Mouse (Mus musculus) heart, embryonic 11.5 days (tissue): Measurements from ENCODE around the gene Nav3. TPM values are rescaled to one million over a fixed set of nuclear protein-coding genes. Genes with fewer than 3 reads are reported as not detected.

Source experiments
- ATAC-seq: fragments of 200-750 bp; cut with Nextera tagmentation; replicated peaks from 2 replicates; pipeline ENCODE4 v1.8.0; 2017; ENCODE audit warnings: moderate library complexity; ENCODE audit not compliant: insufficient number of reproducible peaks, low FRiP score, low TSS enrichment
- H3K27ac ChIP-seq: fragments of 300-500 bp; sonication (generic); 2 replicates; pipeline ENCODE4 v1.5.1; 2014; ENCODE audit warnings: mild to moderate bottlenecking, low read depth, low read length
- H3K27me3 ChIP-seq: fragments of 300-500 bp; sonication (generic); 2 replicates; pipeline ENCODE4 v1.6.1; 2014; ENCODE audit warnings: mild to moderate bottlenecking, low read length, mixed read lengths; ENCODE audit not compliant: control insufficient read depth, insufficient read depth
- H3K36me3 ChIP-seq: fragments of 300-500 bp; sonication (generic); 2 replicates; pipeline ENCODE4 v1.6.1; 2014; ENCODE audit warnings: mild to moderate bottlenecking, low read length, moderate library complexity, mixed read lengths; ENCODE audit not compliant: control insufficient read depth, insufficient read depth
- H3K4me1 ChIP-seq: fragments of 300-500 bp; sonication (generic); 2 replicates; pipeline ENCODE4 v1.6.1; 2014; ENCODE audit warnings: low read length; ENCODE audit not compliant: control insufficient read depth, insufficient read depth
- H3K4me2 ChIP-seq: fragments of 300-500 bp; sonication (generic); 2 replicates; pipeline ENCODE4 v1.6.1; 2014; ENCODE audit warnings: mild to moderate bottlenecking, moderate library complexity
- H3K4me3 ChIP-seq: fragments of 300-500 bp; sonication (generic); 2 replicates; pipeline ENCODE4 v1.5.1; 2014; ENCODE audit warnings: low read depth, low read length
- H3K9ac ChIP-seq: fragments of 300-500 bp; sonication (generic); 2 replicates; pipeline ENCODE4 v1.6.1; 2014; ENCODE audit warnings: mild to moderate bottlenecking, low read depth, low read length, moderate library complexity
- H3K9me3 ChIP-seq: fragments of 300-500 bp; sonication (generic); replicated peaks from 2 replicates; pipeline ENCODE4 v1.6.1; 2016; ENCODE audit warnings: low read length; ENCODE audit not compliant: control insufficient read depth
- WGBS: fragments of 180-500 bp; shearing (Covaris S2); extraction: QIAGEN DNeasy Blood & Tissue Kit; methylation state at CpG from one replicate; pipeline ENCODE4 v1.1.7; 2014; ENCODE audit not compliant: insufficient replicate concordance; 5-methylcytosine and 5-hydroxymethylcytosine counted together
- polyA plus RNA-seq: library from polyadenylated mRNA; unstranded; fragments of >200 nt; fragmentation: Nextera tagmentation; extraction: Ambion mirVana; gene quantifications from 2 replicates; pipeline ENCODE4 v1.2.1, GENCODE M21; 2014

Nav3 gene
- polyA plus RNA-seq, 1 experiment from 2014 or later: 1.9 TPM

DNA sequence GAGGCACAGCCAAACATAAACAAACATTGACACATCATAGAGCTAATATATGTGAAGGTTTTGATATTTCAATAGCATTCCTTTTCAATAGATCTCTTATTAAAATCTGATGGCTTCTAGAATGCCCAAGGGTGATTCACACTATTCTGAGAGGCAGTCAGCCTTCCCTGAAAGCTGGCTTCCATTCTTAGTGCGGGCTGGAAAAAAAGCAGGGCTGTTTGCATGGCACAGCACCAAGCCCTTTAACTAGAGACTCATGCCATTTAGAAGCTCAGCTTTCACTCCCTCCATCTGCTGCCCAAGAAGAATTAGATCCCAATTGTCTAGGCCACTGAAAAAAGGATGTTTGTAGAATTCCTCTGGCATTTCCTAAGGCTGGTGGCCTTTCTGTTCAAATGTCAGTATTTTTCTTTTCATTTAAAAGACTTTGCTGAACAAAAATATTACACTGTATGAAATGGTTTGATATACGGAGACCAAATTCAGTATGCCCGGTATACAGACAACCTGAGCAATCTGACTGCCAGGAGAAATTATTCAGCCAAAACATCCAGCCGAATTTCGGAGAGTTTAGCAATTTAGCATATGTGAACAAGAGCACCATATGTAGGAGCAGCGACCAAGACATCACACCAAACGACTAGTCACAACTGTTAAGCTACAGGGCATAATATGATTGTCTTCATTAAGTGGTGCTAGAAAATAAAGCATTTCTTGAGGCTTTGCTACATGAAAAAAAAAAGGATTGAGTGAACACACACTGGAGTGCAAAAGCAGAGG, 263.8 kb downstream of the Nav3 start:
- WGBS: 70% methylated on average over 7 of the region's 7 CpGs
- no peaks in the 10 kb centered on the region for H3K36me3 ChIP-seq
- H3K9ac ChIP-seq: no peak overlapping the region
- no peak overlapping the region for H3K27ac ChIP-seq
- no peaks in the 10 kb centered on the region for H3K4me1 ChIP-seq
- no peaks in the 10 kb centered on the region for H3K9me3 ChIP-seq
- no peak overlapping the region for H3K4me2 ChIP-seq
- ATAC-seq: no peak
- no peaks in the 10 kb centered on the region for H3K27me3 ChIP-seq
- H3K4me3 ChIP-seq: no peak overlapping the region

DNA sequence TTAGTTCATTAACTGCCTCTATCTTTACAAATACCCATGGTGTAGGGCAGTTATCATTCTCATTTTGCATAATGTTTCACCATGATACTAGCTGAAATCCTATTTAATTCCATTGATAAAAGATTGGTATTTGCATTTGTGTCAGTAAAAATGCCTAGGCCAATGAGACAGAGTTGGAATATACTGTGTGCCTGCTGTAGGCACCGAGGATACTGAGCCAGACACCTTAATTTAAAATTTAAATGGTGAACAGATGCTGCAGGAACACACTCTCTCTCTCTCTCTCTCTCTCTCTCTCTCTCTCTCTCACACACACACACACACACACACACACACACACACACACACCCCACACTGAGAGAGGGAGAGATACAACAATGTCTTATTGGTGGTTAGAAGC, 269.8 kb downstream of the Nav3 start:
- Histone ChIP-seq H3K4me1 (no peaks in the 10 kb centered on the region), H3K4me3 (no peak overlapping the region), H3K27ac (no peak overlapping the region), H3K9me3 (no peaks in the 10 kb centered on the region), H3K4me2 (no peak overlapping the region), H3K36me3 (no peaks in the 10 kb centered on the region), H3K9ac (no peak overlapping the region), H3K27me3 (no peaks in the 10 kb centered on the region)
- WGBS: 73% methylated on average over 1 of the region's 1 CpGs
- ATAC-seq: no peak

DNA sequence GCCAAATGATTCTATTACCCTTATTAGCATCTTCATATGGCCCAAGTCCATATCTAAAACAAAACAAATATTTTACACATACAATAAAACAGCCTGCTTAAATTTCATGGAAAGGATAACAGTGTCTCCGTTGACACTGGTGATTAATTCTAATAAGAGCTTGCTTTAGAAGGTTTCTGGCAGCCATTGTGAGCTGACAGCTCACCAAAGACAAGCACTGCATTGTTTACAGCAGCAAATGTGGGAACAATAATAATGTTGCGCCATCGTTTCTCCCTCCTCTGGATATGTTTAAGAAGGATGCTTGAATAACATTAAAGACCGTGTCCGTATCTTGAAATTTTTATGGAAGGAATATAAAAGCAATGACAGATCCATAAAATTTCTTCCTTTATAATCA, 280.1 kb downstream of the Nav3 start:
- Histone ChIP-seq H3K4me1 (no peaks in the 10 kb centered on the region), H3K9ac (no peak overlapping the region), H3K27ac (no peak overlapping the region), H3K36me3 (no peaks in the 10 kb centered on the region), H3K4me2 (no peak overlapping the region), H3K27me3 (no peaks in the 10 kb centered on the region), H3K4me3 (no peak overlapping the region), H3K9me3 (no peaks in the 10 kb centered on the region)
- WGBS: 85% methylated on average over 5 of the region's 5 CpGs
- no peak for ATAC-seq

DNA sequence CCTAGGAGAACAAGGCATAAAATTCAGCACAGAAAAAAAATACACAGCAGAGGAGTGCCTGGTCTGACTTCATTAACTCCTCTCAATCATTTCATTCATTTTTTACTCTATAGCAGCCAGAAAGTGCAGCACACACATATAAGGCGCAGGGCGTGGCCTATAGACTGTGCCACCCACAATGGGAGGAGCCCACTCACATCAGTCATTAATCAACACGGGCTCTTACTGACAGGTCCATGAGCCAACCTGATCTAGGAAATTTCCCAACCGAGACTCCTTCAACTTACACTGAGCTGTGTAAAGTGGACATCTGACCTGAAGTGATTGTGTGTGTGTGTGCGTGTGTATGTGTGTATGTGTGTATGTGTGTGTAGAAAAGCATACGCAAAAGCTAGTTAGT, 286.6 kb downstream of the Nav3 start:
- Histone ChIP-seq H3K27ac (no peak overlapping the region), H3K9ac (no peak overlapping the region), H3K9me3 (no peaks in the 10 kb centered on the region), H3K36me3 (no peaks in the 10 kb centered on the region), H3K4me1 (no peaks in the 10 kb centered on the region), H3K4me2 (no peak overlapping the region), H3K4me3 (no peak overlapping the region), H3K27me3 (no peaks in the 10 kb centered on the region)
- WGBS: 75% methylated on average over 6 of the region's 6 CpGs
- ATAC-seq: no peak

DNA sequence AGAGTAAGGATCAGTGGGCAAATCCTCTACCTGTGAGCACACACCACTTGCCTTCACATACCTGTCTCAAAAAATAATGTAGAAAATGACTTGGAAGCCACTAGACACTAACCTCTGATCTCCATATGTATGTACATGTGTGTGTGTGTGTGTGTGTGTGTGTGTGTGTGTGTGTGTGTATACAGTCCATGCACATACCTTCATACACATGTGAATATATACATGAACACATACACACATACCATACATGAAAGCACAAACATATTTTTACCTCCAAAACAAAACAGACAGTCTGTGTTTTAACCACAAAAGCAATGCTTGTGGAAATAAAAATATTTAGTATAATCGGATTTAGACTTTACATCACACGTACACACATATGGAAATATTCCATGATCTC, 287.1 kb downstream of the Nav3 start:
- Histone ChIP-seq H3K9ac (no peak overlapping the region), H3K27ac (no peak overlapping the region), H3K4me2 (no peak overlapping the region), H3K36me3 (no peaks in the 10 kb centered on the region), H3K4me1 (no peaks in the 10 kb centered on the region), H3K27me3 (no peaks in the 10 kb centered on the region), H3K9me3 (no peaks in the 10 kb centered on the region), H3K4me3 (no peak overlapping the region)
- WGBS: 80% methylated on average over 2 of the region's 2 CpGs
- no peak for ATAC-seq

DNA sequence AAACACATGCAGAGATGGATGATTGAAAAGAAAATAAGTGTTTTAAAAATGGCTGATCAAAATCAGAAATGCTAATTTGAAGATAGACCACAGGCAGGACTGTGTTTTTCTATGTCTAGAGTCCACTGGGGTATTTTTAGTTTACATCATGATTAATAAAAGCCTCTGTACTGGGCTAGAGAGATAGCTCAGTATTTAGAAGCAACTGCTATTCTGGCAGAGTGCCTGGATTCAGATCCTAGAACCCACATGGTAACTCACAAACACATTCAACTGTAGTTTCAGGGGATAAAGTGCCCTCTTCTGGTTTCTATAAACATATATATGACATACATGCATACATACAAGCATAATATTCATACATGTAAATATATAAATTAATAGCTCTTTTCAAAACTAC, 293.4 kb downstream of the Nav3 start:
- ATAC-seq: no peak
- Histone ChIP-seq H3K4me1 (0 out of 2 replicates have a peak, but pooled peaks cover 3% of the 10 kb centered on the region), H3K36me3 (no peaks in the 10 kb centered on the region), H3K27ac (no peak overlapping the region), H3K9ac (no peak overlapping the region), H3K4me3 (no peak overlapping the region), H3K27me3 (no peaks in the 10 kb centered on the region), H3K9me3 (no peaks in the 10 kb centered on the region), H3K4me2 (no peak overlapping the region)

DNA sequence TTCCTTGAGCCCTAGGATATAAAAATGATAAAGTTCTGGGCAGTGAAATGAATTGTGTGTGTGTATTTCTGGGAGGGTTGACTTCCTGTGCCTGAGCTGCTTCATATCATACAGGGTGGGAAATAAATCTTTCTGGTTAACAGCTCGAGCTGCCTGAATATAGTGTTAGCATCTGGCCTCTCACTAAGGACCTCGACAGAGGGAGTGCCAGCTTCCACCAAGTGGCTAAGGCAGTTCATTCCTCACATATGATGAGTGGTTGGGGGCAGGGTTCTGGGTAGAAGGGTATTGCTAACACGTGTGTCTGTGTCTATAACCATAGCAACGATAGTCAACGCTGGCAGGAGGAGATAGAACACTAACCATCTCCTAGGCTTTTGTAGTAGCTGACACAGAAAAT, 295.1 kb downstream of the Nav3 start:
- Histone ChIP-seq H3K9me3 (no peaks in the 10 kb centered on the region), H3K9ac (no peak overlapping the region), H3K4me3 (no peak overlapping the region), H3K27me3 (no peaks in the 10 kb centered on the region), H3K4me1 (0 out of 2 replicates have a peak, but pooled peaks cover 3% of the 10 kb centered on the region), H3K4me2 (no peak overlapping the region), H3K36me3 (no peaks in the 10 kb centered on the region), H3K27ac (no peak overlapping the region)
- ATAC-seq: no peak
- 61% methylated on average over 5 of the region's 5 CpGs for WGBS

DNA sequence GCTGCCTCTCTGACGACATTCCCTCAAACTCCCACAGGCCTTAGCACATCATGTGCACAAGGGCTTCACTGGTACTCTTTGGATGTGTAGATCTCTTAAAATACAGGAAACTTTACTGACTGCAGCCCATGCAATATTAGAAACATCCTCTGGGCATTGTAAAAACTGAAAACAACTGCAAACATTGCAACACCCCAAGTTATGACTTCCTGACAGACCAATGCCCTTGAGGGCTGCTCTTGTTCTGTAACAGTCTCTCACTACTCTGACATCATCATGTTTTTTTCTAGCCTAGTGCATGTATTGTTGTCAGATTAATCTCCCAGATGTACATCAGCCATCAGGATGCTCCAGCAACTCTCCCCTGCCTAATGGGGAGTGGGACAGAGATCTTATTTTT, 296.5 kb downstream of the Nav3 start:
- H3K36me3 ChIP-seq: no peaks in the 10 kb centered on the region
- no peak overlapping the region for H3K4me3 ChIP-seq
- no peak overlapping the region for H3K4me2 ChIP-seq
- H3K27me3 ChIP-seq: no peaks in the 10 kb centered on the region
- WGBS: 24% methylated on average over 1 of the region's 1 CpGs
- peaks cover 3% of the 10 kb centered on the region; the same call in 1 of the 2 replicates for H3K4me1 ChIP-seq
- ATAC-seq: no peak
- no peaks in the 10 kb centered on the region for H3K9me3 ChIP-seq
- H3K9ac ChIP-seq: no peak overlapping the region
- H3K27ac ChIP-seq: no peak overlapping the region

DNA sequence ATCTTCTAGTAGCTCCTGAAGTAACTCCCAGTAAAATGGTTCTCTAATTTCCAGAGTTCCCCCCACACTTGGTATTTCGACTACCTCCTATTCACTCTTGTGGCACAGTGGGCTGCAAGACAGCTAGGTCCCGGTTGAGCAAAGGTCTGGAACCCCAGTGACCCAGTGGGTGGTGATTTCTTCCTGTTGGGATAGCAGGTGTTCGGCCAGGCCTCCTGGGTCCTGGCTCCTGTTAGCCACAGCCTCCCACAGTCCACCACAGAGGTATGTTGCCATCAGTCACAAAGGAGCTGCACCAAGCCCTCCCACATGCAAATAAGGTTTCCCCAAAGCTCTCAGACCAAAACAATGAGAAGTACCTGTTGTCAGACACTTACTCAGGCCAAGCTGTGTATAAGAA, 297.9 kb downstream of the Nav3 start:
- no peak overlapping the region for H3K4me3 ChIP-seq
- H3K36me3 ChIP-seq: no peaks in the 10 kb centered on the region
- H3K9ac ChIP-seq: no peak overlapping the region
- WGBS: 54% methylated on average over 3 of the region's 3 CpGs
- no peak overlapping the region for H3K27ac ChIP-seq
- peaks cover 3% of the 10 kb centered on the region; the same call in 1 of the 2 replicates for H3K4me1 ChIP-seq
- H3K4me2 ChIP-seq: no peak overlapping the region
- H3K9me3 ChIP-seq: no peaks in the 10 kb centered on the region
- ATAC-seq: no peak
- no peaks in the 10 kb centered on the region for H3K27me3 ChIP-seq
